Mouse (Mus musculus): ENCODE results near the gene Gsn. TPM values are rescaled to one million over a fixed set of nuclear protein-coding genes. Genes with fewer than 3 reads are reported as not detected.

The Gsn gene
- polyA plus RNA-seq, 1 experiment from 2014 or later, result 129 TPM

DNA sequence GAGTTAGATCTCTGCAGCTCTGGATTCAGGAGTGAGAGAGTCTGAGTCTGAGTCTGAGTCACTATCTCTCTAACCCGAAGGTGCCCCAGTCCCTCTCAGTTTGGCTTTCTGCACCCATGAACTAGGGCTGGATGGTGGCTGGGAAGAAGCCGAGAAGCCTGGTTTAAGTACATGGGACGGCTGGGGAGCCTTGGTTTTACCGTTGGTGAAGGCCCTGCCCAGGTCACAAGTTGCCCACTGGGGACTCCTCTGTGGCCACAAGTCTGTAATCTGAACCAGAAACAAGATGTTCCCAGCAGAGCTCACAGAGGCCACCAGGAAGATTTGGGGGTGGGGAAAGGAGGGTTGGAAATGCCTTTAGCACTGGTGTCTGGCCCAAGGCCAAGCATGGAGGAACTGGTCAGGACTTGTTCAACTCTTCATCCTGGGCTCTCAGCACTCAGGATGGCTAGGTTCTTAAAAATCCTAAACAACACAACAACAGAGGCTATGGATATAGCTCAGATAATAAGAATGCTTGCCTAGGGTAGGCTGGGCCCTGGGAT, 13.6 kb downstream of the Gsn start:
- H3K27ac ChIP-seq (ENCODE audit: low read depth, low read length), result no peak overlapping the region
- H3K4me2 ChIP-seq (replicated peaks; ENCODE audit: low read depth), result no peak overlapping the region
- ATAC-seq, result no peak
- WGBS, result 82% methylated on average over 4 of the region's 4 CpGs
- H3K4me1 ChIP-seq (replicated peaks; ENCODE audit: control insufficient read depth, insufficient read depth, low read length), result peaks cover 19% of the 10 kb centered on the region; the same call in 1 of the 2 replicates
- TF ChIP-seq CTCF (IDR thresholded peaks at IDR 0.05; ENCODE audit: low read depth), result no peak
- H3K4me3 ChIP-seq (ENCODE audit: low read depth, low read length), result no peak overlapping the region
- no peaks in the 10 kb centered on the region for H3K9me3 ChIP-seq (ENCODE audit: control insufficient read depth)
- H3K27me3 ChIP-seq (replicated peaks; ENCODE audit: control insufficient read depth, insufficient read depth, low read length), result no peaks in the 10 kb centered on the region
- no peak overlapping the region for H3K9ac ChIP-seq (ENCODE audit: low read depth, low read length)
- peaks cover 2% of the 10 kb centered on the region; the same call in 1 of the 2 replicates for H3K36me3 ChIP-seq (ENCODE audit: control insufficient read depth, insufficient read depth)

DNA sequence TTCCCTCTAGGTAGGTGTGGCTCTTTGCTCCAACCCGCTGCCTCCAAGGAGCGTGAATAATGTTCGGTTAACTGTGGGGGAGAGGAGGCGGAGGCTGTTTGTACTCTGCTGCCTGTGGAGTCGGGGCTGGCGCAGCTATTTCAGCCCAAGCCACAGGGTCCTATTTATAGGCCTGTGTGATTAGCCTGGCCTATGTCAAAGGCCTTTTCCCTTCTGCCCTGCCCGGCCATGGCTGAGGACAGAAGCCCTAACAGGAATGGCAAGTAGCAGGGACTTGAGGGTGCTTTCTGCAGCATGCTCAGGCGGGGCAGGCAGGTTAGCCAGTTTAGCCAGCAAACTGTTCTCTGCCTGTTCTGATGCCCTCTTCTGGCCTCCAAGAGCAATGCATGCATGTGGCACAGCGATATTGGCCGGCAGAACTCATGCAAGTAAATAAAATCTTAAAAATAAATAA, 14.4 kb downstream of the Gsn start:
- H3K36me3 ChIP-seq (ENCODE audit: control insufficient read depth, insufficient read depth), result peaks cover 3% of the 10 kb centered on the region; the same call in 1 of the 2 replicates
- no peaks in the 10 kb centered on the region for H3K27me3 ChIP-seq (replicated peaks; ENCODE audit: control insufficient read depth, insufficient read depth, low read length)
- H3K27ac ChIP-seq (ENCODE audit: low read depth, low read length), result no peak overlapping the region
- H3K9ac ChIP-seq (ENCODE audit: low read depth, low read length), result no peak overlapping the region
- no peak overlapping the region for H3K4me3 ChIP-seq (ENCODE audit: low read depth, low read length)
- WGBS, result 20% methylated on average over 10 of the region's 10 CpGs
- ATAC-seq, result no peak
- peak; percentile 89 for TF ChIP-seq CTCF (IDR thresholded peaks at IDR 0.05; ENCODE audit: low read depth)
- peaks cover 19% of the 10 kb centered on the region; the same call in 1 of the 2 replicates for H3K4me1 ChIP-seq (replicated peaks; ENCODE audit: control insufficient read depth, insufficient read depth, low read length)
- no peaks in the 10 kb centered on the region for H3K9me3 ChIP-seq (ENCODE audit: control insufficient read depth)
- H3K4me2 ChIP-seq (replicated peaks; ENCODE audit: low read depth), result no peak overlapping the region

- TF ChIP-seq CTCF (IDR thresholded peaks at IDR 0.05; ENCODE audit: low read depth), result no peak
- no peaks in the 10 kb centered on the region for H3K27me3 ChIP-seq (replicated peaks; ENCODE audit: control insufficient read depth, insufficient read depth, low read length)
- peaks cover 11% of the 10 kb centered on the region; the same call in 1 of the 2 replicates for H3K4me1 ChIP-seq (replicated peaks; ENCODE audit: control insufficient read depth, insufficient read depth, low read length)
- H3K9ac ChIP-seq (ENCODE audit: low read depth, low read length), result no peak overlapping the region
- ATAC-seq, result no peak
- H3K4me2 ChIP-seq (replicated peaks; ENCODE audit: low read depth), result no peak overlapping the region
- no peak overlapping the region for H3K27ac ChIP-seq (ENCODE audit: low read depth, low read length)
- 24% methylated on average over 2 of the region's 2 CpGs for WGBS
- peaks cover 3% of the 10 kb centered on the region; the same call in 1 of the 2 replicates for H3K36me3 ChIP-seq (ENCODE audit: control insufficient read depth, insufficient read depth)
- H3K4me3 ChIP-seq (ENCODE audit: low read depth, low read length), result no peak overlapping the region
- H3K9me3 ChIP-seq (ENCODE audit: control insufficient read depth), result no peaks in the 10 kb centered on the region
These were observed 15.6 kb downstream of the Gsn start for GRCm38 (mm10) chr2:35271817-35272216.

- peak overlapping the region; percentile 54; the same call in 1 of the 2 replicates for H3K27ac ChIP-seq (ENCODE audit: low read depth, low read length)
- H3K4me1 ChIP-seq (replicated peaks; ENCODE audit: control insufficient read depth, insufficient read depth, low read length), result peaks cover 13% of the 10 kb centered on the region; the same call in 1 of the 2 replicates
- 81% methylated on average over 6 of the region's 6 CpGs for WGBS
- H3K4me3 ChIP-seq (ENCODE audit: low read depth, low read length), result no peak overlapping the region
- H3K36me3 ChIP-seq (ENCODE audit: control insufficient read depth, insufficient read depth), result peaks cover 3% of the 10 kb centered on the region; the same call in 1 of the 2 replicates
- no peak for TF ChIP-seq CTCF (IDR thresholded peaks at IDR 0.05; ENCODE audit: low read depth)
- H3K4me2 ChIP-seq (replicated peaks; ENCODE audit: low read depth), result no peak overlapping the region
- no peak for ATAC-seq
- no peak overlapping the region for H3K9ac ChIP-seq (ENCODE audit: low read depth, low read length)
- H3K27me3 ChIP-seq (replicated peaks; ENCODE audit: control insufficient read depth, insufficient read depth, low read length), result no peaks in the 10 kb centered on the region
- no peaks in the 10 kb centered on the region for H3K9me3 ChIP-seq (ENCODE audit: control insufficient read depth)
These were observed 16.7 kb downstream of the Gsn start for GRCm38 (mm10) chr2:35272881-35273280.

DNA sequence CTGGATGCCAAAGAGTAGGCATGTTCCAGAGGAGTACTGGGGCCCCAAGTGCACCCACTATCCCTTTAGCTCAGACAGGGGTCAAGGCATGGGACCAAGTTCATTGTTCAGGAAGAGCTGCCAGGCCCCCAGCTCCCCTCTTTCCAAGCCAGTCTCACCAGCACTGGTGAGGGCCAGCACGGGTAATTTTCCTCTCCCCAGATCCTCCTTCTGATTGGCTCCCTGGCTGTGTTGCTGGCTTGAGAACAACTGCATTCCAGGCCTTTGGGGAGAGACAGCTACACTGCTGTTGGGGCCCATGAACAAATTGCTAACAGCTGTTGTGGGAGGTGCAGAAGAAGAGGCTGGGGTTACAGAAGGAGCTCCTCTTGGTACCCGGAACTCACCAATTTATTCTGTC, 17.4 kb downstream of the Gsn start:
- Histone ChIP-seq H3K27ac (ENCODE audit: low read depth, low read length) (peak overlapping the region; percentile 54), H3K4me2 (replicated peaks; ENCODE audit: low read depth) (0 out of 2 replicates have a peak overlapping the region, but pooled peaks have one; percentile 3), H3K36me3 (ENCODE audit: control insufficient read depth, insufficient read depth) (peaks cover 3% of the 10 kb centered on the region; the same call in 1 of the 2 replicates), H3K4me3 (ENCODE audit: low read depth, low read length) (no peak overlapping the region), H3K4me1 (replicated peaks; ENCODE audit: control insufficient read depth, insufficient read depth, low read length) (0 out of 2 replicates have a peak, but pooled peaks cover 9% of the 10 kb centered on the region), H3K9me3 (ENCODE audit: control insufficient read depth) (no peaks in the 10 kb centered on the region), H3K27me3 (replicated peaks; ENCODE audit: control insufficient read depth, insufficient read depth, low read length) (no peaks in the 10 kb centered on the region), H3K9ac (ENCODE audit: low read depth, low read length) (no peak overlapping the region)
- no peak for ATAC-seq
- 25% methylated on average over 2 of the region's 2 CpGs for WGBS
- TF ChIP-seq CTCF (IDR thresholded peaks at IDR 0.05; ENCODE audit: low read depth), result no peak

DNA sequence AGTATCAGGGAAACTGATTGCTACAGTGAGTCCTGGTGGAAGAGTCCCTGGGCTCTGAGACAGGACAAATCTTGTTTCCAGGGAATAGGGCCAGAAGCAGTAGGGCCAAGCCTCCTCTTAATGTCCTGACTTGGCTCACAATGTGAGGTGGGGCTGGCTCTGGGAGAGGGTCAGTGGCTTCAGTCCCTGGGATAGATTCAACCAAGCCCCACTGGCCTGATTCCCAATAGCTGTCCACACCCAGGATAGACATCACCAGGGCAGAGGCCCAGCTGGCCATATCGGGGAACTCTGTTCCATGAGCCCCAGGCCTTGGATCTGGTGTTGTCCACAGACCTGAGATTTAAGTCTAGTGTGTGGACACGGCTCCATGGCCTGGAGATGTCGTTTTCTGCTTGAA, 21.5 kb downstream of the Gsn start:
- H3K36me3 ChIP-seq (ENCODE audit: control insufficient read depth, insufficient read depth), result peaks cover 3% of the 10 kb centered on the region; the same call in 1 of the 2 replicates
- no peak overlapping the region for H3K4me2 ChIP-seq (replicated peaks; ENCODE audit: low read depth)
- no peak for TF ChIP-seq CTCF (IDR thresholded peaks at IDR 0.05; ENCODE audit: low read depth)
- no peak overlapping the region for H3K9ac ChIP-seq (ENCODE audit: low read depth, low read length)
- 78% methylated on average over 3 of the region's 3 CpGs for WGBS
- no peak overlapping the region for H3K27ac ChIP-seq (ENCODE audit: low read depth, low read length)
- ATAC-seq, result no peak
- H3K27me3 ChIP-seq (replicated peaks; ENCODE audit: control insufficient read depth, insufficient read depth, low read length), result no peaks in the 10 kb centered on the region
- no peak overlapping the region for H3K4me3 ChIP-seq (ENCODE audit: low read depth, low read length)
- H3K9me3 ChIP-seq (ENCODE audit: control insufficient read depth), result no peaks in the 10 kb centered on the region
- H3K4me1 ChIP-seq (replicated peaks; ENCODE audit: control insufficient read depth, insufficient read depth, low read length), result 0 out of 2 replicates have a peak, but pooled peaks cover 8% of the 10 kb centered on the region
